Mouse (Mus musculus): ENCODE measurements around the gene Ehmt1. TPM values are rescaled to one million over a fixed set of nuclear protein-coding genes. Genes with fewer than 3 reads are reported as not detected.
"Not testable (repeated sequence)": the region's sequence is repeated elsewhere in the genome, so short reads cannot be mapped to it uniquely, and the experiment has no call there.

Gene Ehmt1
- polyA plus RNA-seq (2015; fragmentation: Nextera tagmentation; extraction: Ambion mirVana): 13.4 and 14.2 TPM in 2 replicates

DNA sequence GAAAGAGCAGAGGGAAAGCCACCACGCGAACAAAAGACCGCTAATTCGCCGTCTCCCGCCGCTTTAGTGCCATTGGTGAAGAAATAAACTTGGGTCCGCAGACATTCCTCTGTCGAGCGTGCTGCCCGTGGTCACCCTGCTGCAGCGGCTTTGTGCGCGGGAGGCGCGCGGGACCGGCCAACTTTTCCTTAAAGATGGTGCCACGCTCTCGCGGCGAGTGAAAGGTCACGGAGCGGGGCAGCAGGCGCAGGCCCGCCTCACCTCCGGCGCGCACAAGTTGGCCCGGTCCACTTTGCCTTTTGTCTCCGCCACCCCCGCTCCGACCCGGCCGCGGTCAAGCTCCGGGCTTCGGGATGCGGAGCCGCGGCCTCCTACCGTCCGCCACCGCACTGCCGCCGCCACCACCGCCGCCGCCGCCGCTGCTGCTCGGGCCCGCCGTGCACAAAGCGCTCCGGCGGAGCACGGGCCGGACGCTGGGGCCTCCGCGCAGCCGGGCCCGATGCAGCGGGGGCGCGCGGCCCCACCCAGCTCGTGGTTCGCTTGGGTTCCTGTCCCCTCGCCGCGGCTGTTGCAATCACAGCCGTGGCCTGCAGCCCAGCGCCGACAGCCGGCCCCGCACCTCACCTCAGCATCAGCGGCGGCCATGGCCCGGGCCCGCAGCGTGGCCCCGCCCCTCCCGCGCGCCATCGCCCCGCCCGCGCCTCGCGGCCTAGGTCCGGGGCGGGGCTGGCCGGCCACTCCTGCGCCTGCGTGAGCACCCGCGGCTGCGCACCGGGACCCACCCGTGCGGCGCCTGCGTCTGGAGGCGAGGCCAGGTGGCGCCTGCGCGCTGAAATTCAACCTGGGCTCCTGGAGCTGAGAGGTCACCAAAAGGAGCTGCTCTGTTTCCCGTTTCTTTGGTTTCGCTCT lies at the start of gene Ehmt1:
Ehmt1 (minus strand) TSS at position 685 of the 909 bp plus-strand sequence.
- Histone ChIP-seq H3K4me2 (ENCODE audit: low read depth, low read length) (peak within 1 kb of the TSS; percentile 84), H3K9ac (ENCODE audit: low read depth, low read length) (peak within 1 kb of the TSS; percentile 93), H3K4me1 (ENCODE audit: control insufficient read depth, low read depth, low read length) (peaks cover 16% of the 10 kb centered on the region), H3K4me3 (ENCODE audit: low read depth, low read length) (peak within 1 kb of the TSS; percentile 98), H3K27me3 (ENCODE audit: control insufficient read depth, insufficient read depth, low read depth, low read length) (no peaks in the 10 kb centered on the region), H3K27ac (ENCODE audit: low read length) (peak within 1 kb of the TSS; percentile 87), H3K9me3 (replicated peaks; ENCODE audit: control insufficient read depth, low read length) (no peaks in the 10 kb centered on the region), H3K36me3 (ENCODE audit: control insufficient read depth, insufficient read depth) (no peaks in the 10 kb centered on the region)
- WGBS (ENCODE audit: insufficient replicate concordance): under 1% methylated on average over 85 of the region's 112 CpGs
- peak; percentile 98 for ATAC-seq (ENCODE audit: low read depth)

DNA sequence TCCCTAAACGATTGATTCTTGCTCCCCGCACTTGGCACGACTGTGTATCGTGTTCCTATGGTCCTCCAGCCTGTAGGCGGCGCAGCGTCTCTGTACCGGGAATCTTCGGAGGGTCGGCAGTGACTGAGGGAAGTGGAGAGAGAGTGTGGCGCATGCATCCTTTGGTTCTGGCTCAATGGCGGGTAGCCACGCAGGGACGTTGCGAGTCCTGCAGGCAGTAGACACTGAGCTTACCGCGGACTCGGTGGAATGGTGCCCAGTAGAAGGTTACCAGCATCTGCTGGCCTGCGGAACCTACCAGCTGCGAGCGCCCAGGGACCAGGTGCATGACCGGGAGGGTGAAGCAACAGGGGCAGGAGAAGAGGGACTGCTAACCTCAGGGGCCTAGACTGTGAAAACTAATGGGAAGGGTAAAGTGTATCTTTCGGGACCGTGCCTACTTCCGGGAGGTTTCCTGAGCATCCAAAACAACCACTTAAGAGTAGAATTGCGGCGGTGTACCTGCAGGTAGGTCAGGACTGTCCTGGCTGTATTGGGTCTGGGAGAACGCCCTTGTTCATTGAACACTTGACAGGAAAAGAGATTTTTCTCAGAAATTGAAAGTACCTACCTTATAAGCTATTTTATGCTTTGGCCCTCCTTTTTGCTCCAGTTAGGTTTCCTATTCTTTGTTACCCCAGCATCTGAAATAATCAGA lies 43.0 kb upstream of the Ehmt1 start, which contains the start of gene Dph7:
Dph7 (plus strand) TSS at position 97 of the 697 bp plus-strand sequence.
- Histone ChIP-seq H3K27ac (ENCODE audit: low read length) (peak within 1 kb of the TSS; percentile 39; the same call in 1 of the 2 replicates), H3K4me2 (ENCODE audit: low read depth, low read length) (peak within 1 kb of the TSS; percentile 79), H3K36me3 (ENCODE audit: control insufficient read depth, insufficient read depth) (peaks cover 30% of the 10 kb centered on the region), H3K4me3 (ENCODE audit: low read depth, low read length) (peak within 1 kb of the TSS; percentile 83), H3K4me1 (ENCODE audit: control insufficient read depth, low read depth, low read length) (peaks cover 9% of the 10 kb centered on the region), H3K9me3 (replicated peaks; ENCODE audit: control insufficient read depth, low read length) (no peaks in the 10 kb centered on the region), H3K9ac (ENCODE audit: low read depth, low read length) (peak within 1 kb of the TSS; percentile 83), H3K27me3 (ENCODE audit: control insufficient read depth, insufficient read depth, low read depth, low read length) (no peaks in the 10 kb centered on the region)
- under 1% methylated on average over 28 of the region's 28 CpGs for WGBS (ENCODE audit: insufficient replicate concordance)
- peak; percentile 86 for ATAC-seq (ENCODE audit: low read depth)

DNA sequence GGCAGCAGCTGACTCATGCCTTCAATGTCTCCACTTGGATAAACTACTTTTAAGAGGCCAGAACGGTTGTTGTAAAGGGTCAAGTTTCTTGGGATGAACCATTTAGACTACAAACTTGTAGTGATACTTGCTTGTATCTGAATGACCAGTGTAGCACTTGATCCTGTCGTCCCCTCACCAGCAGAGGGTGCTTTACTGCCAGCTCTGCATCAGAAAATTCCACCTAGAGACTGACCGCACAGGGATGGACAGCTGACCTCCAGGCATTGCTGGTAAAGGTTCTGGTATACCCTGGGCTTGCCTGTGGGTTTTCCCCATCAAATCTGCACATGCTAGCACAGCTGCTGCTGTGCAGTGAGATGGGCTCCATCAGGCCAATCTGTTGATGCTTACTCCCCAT lies 41.5 kb upstream of the Ehmt1 start:
- H3K9ac ChIP-seq (ENCODE audit: low read depth, low read length): no peak overlapping the region
- 45% methylated on average over 3 of the region's 3 CpGs for WGBS (ENCODE audit: insufficient replicate concordance)
- H3K9me3 ChIP-seq (replicated peaks; ENCODE audit: control insufficient read depth, low read length): no peaks in the 10 kb centered on the region
- no peak for ATAC-seq (ENCODE audit: low read depth)
- H3K27me3 ChIP-seq (ENCODE audit: control insufficient read depth, insufficient read depth, low read depth, low read length): no peaks in the 10 kb centered on the region
- peaks cover 27% of the 10 kb centered on the region for H3K36me3 ChIP-seq (ENCODE audit: control insufficient read depth, insufficient read depth)
- H3K4me3 ChIP-seq (ENCODE audit: low read depth, low read length): no peak overlapping the region
- H3K4me2 ChIP-seq (ENCODE audit: low read depth, low read length): no peak overlapping the region
- peaks cover 9% of the 10 kb centered on the region for H3K4me1 ChIP-seq (ENCODE audit: control insufficient read depth, low read depth, low read length)
- H3K27ac ChIP-seq (ENCODE audit: low read length): no peak overlapping the region

DNA sequence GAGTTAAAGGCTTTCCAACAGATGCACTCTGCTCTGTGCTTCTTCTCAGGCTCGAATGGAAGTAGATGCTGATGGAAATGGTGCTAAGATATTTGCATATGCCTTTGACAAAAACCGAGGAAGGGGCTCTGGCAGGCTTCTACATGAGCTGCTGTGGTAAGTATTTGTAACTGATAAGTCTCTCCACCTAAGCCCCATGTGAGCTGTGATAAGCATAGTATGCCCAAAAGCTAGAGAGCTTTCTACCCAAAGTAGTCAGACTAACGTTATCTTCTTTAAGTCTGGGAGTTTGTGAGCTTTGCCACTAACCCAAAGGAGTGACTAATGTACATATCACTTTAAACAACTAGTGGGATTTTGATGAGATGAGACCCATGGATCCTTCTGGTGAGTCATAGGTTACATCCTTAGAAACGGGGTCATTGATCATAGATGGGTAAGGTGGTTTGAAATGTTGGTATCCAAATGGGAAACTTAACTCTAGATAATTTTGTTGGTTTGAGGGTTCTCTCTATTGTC lies 33.2 kb upstream of the Ehmt1 start:
- peak overlapping the region; percentile 22; the same call in 1 of the 2 replicates for H3K9ac ChIP-seq (ENCODE audit: low read depth, low read length)
- WGBS (ENCODE audit: insufficient replicate concordance): 29% methylated on average over 4 of the region's 4 CpGs
- peak overlapping the region; percentile 74 for H3K27ac ChIP-seq (ENCODE audit: low read length)
- peaks cover 34% of the 10 kb centered on the region for H3K4me1 ChIP-seq (ENCODE audit: control insufficient read depth, low read depth, low read length)
- no peak overlapping the region; the same call in 1 of the 2 replicates for H3K4me3 ChIP-seq (ENCODE audit: low read depth, low read length)
- no peaks in the 10 kb centered on the region for H3K27me3 ChIP-seq (ENCODE audit: control insufficient read depth, insufficient read depth, low read depth, low read length)
- peaks cover 23% of the 10 kb centered on the region for H3K36me3 ChIP-seq (ENCODE audit: control insufficient read depth, insufficient read depth)
- peak overlapping the region; percentile 30 for H3K4me2 ChIP-seq (ENCODE audit: low read depth, low read length)
- no peak for ATAC-seq (ENCODE audit: low read depth)
- H3K9me3 ChIP-seq (replicated peaks; ENCODE audit: control insufficient read depth, low read length): no peaks in the 10 kb centered on the region

DNA sequence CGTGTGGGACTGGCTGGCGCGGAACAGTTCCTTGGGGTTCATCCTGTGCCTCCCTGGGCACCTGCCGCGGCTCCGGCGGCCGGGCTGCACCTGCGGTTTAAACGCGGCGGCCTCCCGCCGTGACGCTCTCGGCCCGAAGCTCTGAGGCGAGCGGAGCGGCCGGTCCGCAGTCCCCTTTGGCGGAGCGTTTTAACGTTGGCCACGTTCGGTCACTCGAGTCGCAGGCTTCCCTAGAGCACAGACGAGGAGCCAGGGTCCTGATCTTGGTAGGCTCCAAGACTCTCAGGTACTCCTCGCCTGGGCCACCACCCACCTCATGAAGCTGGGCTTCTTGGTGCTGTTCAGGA lies 30.7 kb upstream of the Ehmt1 start:
- no peaks in the 10 kb centered on the region for H3K9me3 ChIP-seq (replicated peaks; ENCODE audit: control insufficient read depth, low read length)

DNA sequence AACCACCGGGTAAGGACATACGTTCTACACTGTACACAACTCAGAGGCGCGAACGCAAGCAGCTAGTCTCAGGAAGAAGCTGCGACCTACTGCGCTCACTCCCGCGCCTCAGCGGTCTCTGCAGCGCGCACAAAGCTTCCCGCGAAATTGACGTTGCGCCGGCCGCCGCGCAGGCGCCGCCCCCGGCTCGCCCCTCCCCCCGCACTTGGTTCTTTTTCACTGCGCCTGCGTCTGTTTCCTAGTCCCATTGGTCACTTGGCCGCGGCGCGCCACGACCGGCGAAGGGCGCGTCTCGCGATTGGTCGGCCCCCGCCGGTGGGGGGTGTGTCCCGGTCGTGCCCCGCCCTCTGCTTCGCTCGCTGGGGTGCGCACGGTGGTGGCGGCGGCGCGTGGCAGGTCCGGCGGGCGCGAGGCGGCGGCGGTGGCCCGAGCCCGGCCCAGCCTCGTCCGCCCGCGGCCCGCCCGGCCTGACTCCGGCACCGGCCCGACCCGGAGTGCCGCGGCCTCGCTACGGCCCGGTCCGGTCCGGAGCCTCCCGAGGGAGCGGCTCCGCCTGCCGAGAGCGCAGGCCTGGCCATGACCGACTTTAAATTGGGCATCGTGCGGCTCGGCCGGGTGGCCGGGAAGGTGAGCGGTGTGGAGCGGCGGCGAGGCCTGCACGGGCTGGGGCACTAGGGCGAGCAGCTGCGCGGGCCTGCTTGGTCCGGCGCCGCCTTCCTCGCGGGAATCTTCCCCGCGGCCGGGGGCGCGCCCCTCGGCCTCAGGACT lies 30.2 kb upstream of the Ehmt1 start, which contains the start of gene Zmynd19:
Zmynd19 (plus strand) TSS at position 372 of the 768 bp plus-strand sequence.
- no peaks in the 10 kb centered on the region for H3K27me3 ChIP-seq (ENCODE audit: control insufficient read depth, insufficient read depth, low read depth, low read length)
- peak within 1 kb of the TSS; percentile 89 for H3K9ac ChIP-seq (ENCODE audit: low read depth, low read length)
- WGBS (ENCODE audit: insufficient replicate concordance): under 1% methylated on average over 95 of the region's 108 CpGs
- H3K27ac ChIP-seq (ENCODE audit: low read length): peak within 1 kb of the TSS; percentile 79
- H3K4me1 ChIP-seq (ENCODE audit: control insufficient read depth, low read depth, low read length): peaks cover 34% of the 10 kb centered on the region
- no peaks in the 10 kb centered on the region for H3K9me3 ChIP-seq (replicated peaks; ENCODE audit: control insufficient read depth, low read length)
- ATAC-seq (ENCODE audit: low read depth): peak; percentile 99
- H3K4me3 ChIP-seq (ENCODE audit: low read depth, low read length): peak within 1 kb of the TSS; percentile 91
- peaks cover 13% of the 10 kb centered on the region for H3K36me3 ChIP-seq (ENCODE audit: control insufficient read depth, insufficient read depth)
- H3K4me2 ChIP-seq (ENCODE audit: low read depth, low read length): peak within 1 kb of the TSS; percentile 99

More for the DNA sequence above, 30.7 kb upstream of the Ehmt1 start:
- peak overlapping the region; percentile 79 for H3K27ac ChIP-seq (ENCODE audit: low read length)
- H3K4me2 ChIP-seq (ENCODE audit: low read depth, low read length): peak overlapping the region; percentile 99
- peaks cover 34% of the 10 kb centered on the region for H3K4me1 ChIP-seq (ENCODE audit: control insufficient read depth, low read depth, low read length)
- ATAC-seq (ENCODE audit: low read depth): no peak; the same call in 1 of the 2 replicates
- H3K36me3 ChIP-seq (ENCODE audit: control insufficient read depth, insufficient read depth): peaks cover 18% of the 10 kb centered on the region
- WGBS (ENCODE audit: insufficient replicate concordance): under 1% methylated on average over 31 of the region's 31 CpGs
- H3K9ac ChIP-seq (ENCODE audit: low read depth, low read length): peak overlapping the region; percentile 89
- peak overlapping the region; percentile 91 for H3K4me3 ChIP-seq (ENCODE audit: low read depth, low read length)
- no peaks in the 10 kb centered on the region for H3K27me3 ChIP-seq (ENCODE audit: control insufficient read depth, insufficient read depth, low read depth, low read length)

DNA sequence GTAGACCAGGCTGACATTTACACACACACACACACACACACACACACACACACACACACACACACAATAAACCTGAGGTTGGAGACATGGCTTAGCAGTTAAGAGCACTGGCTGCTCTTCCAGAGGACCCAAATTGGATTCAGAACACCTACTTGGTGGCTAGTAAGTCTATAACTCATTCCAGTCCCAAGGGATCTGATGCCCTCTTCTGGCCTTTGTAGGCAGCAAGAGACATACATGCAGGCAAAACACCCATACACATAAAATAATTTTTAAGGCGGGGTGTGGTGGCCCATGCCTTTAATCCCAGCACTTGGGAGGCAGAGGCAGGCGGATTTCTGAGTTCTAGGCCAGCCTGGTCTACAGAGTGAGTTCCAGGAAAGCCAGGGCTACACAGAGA lies 24.9 kb upstream of the Ehmt1 start:
- H3K36me3 ChIP-seq (ENCODE audit: control insufficient read depth, insufficient read depth); H3K4me3 ChIP-seq (ENCODE audit: low read depth, low read length); H3K4me2 ChIP-seq (ENCODE audit: low read depth, low read length); H3K9ac ChIP-seq (ENCODE audit: low read depth, low read length); H3K27ac ChIP-seq (ENCODE audit: low read length); H3K4me1 ChIP-seq (ENCODE audit: control insufficient read depth, low read depth, low read length); H3K9me3 ChIP-seq (replicated peaks; ENCODE audit: control insufficient read depth, low read length); H3K27me3 ChIP-seq (ENCODE audit: control insufficient read depth, insufficient read depth, low read depth, low read length); ATAC-seq (ENCODE audit: low read depth): not testable (repeated sequence)
- WGBS (ENCODE audit: insufficient replicate concordance): 23% methylated on average over 2 of the region's 2 CpGs

DNA sequence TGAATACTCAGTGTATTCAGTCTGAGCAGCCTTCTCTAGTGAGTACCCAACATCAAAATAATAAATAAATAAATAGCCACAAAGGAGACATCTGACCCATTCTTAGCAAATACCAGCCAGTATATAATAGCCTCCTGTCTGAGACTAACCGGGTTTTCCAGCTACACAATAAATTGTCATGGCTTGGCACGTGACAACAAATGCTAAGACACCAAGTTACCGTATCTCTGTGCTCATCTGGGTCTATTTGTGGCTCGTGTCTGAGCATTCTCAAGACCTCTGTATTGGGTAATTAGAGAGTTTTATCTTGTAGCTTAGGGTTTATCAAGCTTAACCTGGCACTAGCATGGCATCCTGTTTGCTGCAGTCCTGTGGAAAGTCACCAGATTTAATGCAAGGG lies 22.7 kb upstream of the Ehmt1 start:
- WGBS (ENCODE audit: insufficient replicate concordance): 34% methylated on average over 4 of the region's 4 CpGs
- Histone ChIP-seq H3K27ac (ENCODE audit: low read length) (no peak overlapping the region), H3K4me3 (ENCODE audit: low read depth, low read length) (no peak overlapping the region), H3K9ac (ENCODE audit: low read depth, low read length) (no peak overlapping the region), H3K36me3 (ENCODE audit: control insufficient read depth, insufficient read depth) (no peaks in the 10 kb centered on the region), H3K4me2 (ENCODE audit: low read depth, low read length) (no peak overlapping the region), H3K27me3 (ENCODE audit: control insufficient read depth, insufficient read depth, low read depth, low read length) (peaks cover 2% of the 10 kb centered on the region), H3K4me1 (ENCODE audit: control insufficient read depth, low read depth, low read length) (no peaks in the 10 kb centered on the region), H3K9me3 (replicated peaks; ENCODE audit: control insufficient read depth, low read length) (no peaks in the 10 kb centered on the region)
- no peak for ATAC-seq (ENCODE audit: low read depth)

Data from liver, embryonic 16.5 days (tissue).